Mouse (Mus musculus): Measurements from ENCODE around the gene Kcnq1.

The Kcnq1 gene

DNA sequence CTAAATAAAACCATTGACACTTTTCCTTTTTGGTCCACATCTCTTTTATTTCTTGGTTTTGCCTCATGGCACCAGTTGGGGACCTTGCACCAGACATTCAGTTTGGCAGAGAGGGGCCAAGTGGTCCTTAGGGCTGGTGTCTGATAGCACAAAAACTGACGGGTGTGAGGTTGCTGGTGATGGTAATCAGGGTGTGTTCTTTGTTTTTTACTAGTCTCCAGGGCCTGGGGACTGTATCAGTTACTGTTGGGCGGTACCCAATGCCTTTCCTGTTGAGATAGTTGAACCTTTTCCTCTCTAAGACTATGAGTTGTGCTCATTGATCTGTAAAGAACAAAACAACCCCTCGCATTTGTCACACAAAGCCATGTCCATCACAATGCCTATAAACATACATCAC lies 61.1 kb downstream of the Kcnq1 start:
- in situ Hi-C loops (cut with MboI; ENCODE audit: unreplicated experiment in 2 of 2): no loop called here

DNA sequence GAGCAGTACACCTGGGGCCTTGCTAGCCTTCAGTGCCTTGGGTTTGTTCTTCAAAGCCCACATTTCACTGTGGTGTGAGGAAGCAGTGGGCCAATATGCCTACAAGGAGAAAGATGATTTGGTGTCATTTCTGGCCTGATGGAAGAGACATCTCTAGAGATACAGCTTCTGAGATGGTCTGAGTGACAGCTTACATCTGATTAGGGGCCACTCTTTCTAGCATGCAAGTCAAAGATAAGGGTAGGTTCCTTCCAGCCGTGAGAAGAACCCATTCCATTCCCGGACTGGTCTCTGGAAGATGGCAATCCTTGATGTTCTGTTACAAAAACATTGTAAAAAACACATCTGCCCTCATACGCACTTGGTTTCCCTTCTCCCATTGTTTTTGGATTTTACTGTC lies 63.2 kb downstream of the Kcnq1 start:
- in situ Hi-C loops (cut with MboI; ENCODE audit: unreplicated experiment in 2 of 2): no loop called here

DNA sequence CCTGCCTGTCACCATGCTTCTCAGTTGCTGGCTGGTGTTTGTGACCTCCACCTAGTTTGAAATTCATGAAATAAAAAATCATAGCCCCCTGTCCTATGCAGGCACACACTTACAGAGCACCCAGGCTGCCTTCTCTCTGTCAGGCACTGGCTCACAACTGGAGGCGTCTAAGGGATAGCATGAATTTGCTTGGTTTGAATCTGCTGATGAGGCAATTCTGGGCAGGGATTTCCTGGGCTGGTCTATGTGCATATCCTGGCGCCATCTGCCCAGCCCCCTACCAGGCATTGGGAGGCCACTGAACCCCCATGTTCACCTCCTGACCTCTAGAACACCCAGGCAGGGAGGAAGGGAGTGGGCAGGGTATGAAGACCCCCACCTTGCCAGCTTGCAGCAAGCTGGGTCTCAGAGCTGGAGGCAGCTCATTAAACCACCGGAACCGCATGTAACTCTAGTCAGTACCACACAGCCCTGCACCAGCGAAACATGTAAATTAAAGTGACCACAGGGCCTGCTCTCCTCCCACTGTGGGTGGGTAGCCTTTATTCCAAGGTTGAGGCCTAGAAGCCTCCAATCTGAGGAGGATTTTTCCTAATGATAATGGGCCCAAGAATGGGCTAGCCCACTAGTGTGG lies 66.9 kb downstream of the Kcnq1 start:
- in situ Hi-C loops (cut with MboI; ENCODE audit: unreplicated experiment in 2 of 2): no loop called here

DNA sequence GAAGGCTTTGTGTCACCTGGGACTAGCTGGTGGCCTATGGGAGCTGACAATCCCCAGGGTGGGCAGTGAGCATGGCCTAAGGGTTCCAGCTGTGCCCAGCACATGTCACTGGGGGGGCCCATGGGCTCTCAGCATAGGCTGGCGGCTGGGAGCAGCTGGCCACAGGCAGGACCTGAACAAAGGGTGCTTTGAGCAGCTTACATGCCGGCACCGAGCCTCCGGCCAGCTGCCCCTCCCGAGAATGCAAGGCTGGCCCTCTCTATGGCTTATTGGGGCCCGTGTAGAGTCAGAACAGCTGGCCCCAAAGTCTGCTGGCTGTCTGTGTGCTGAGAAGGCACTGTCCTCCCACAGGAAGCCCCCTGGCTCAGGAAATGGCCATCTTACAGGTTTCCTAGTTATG lies 68.5 kb downstream of the Kcnq1 start:
- in situ Hi-C loops (cut with MboI; ENCODE audit: unreplicated experiment in 2 of 2): no loop called here

DNA sequence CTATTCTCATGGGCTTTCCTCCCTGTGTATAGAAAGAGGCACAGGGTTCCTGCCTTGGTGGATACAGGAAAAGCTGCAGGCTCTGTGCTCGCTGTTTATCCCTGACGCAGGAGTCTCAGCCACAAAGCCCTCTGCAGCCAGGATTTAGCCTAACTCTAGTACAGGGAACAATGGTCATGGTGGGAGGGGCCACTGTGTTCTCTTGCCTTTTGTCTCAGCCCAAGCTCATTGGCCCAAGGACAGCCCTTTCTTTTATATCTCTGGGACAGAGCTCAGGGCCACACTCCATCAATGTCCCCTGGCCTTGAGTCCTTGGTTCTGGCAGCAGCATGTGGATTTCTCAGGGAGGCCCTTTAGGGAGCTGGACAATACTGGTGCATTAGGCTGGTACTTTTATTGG lies 72.7 kb downstream of the Kcnq1 start:
- in situ Hi-C loops (cut with MboI; ENCODE audit: unreplicated experiment in 2 of 2): no loop called here

DNA sequence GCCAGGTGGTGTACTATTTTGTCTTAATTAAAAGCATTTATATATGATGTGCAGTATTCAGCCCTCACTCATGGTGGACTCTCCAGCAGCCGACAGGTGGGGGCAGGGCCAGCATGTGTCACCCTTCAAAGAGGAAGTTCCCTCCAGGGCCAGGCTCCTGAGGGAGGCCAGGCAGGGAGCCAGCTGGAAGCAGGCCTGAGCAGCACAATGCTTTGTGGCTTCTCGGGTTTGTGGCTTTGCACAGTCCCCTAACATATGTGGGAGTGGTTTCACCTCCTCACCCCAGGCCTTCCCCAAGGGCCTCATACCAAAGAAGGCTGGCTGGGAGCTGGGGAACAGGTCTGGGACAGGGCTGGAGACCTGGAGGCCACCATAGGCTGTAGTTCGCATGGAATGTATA lies 74.6 kb downstream of the Kcnq1 start:
- in situ Hi-C loops (cut with MboI; ENCODE audit: unreplicated experiment in 2 of 2): no loop called here

DNA sequence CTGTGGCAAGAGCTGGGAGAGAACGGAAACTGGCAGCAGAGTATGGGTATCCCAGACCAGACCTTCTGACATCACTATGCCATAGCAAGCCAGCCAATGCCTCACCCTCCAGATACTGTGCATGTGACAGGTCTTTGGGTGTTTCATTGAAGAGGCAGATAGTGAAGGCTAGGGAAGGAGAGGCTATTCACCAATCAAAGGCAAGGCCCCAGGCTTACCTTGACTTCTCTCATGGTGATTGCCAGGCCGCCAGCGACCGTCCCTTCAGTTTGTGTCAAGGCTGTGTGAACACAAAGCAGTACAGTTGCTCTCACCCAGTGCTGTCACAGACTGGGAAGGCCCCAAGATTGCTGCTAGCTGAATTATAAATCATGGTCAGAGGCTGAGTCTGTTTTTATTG lies 75.1 kb downstream of the Kcnq1 start:
- in situ Hi-C loops (cut with MboI; ENCODE audit: unreplicated experiment in 2 of 2): no loop called here

DNA sequence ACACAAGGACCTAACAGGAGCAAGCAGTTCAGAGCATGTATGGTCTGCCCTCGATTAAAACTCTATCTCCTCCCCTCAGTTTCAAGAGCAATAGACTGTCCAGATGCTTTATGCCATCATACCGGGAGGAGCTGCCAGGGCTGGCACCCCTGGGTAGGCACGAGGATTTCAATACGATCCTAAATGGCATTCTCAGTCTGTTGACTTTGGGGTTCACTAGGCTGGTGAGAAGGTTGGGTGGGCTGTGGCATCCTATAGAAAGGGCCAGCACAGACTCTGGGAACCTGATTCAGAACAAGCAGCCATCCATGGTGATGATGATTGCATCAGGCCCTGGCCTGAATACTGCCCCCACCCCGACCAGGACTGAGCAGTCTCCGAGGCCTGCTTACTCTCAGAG lies 79.3 kb downstream of the Kcnq1 start:
- in situ Hi-C loops (cut with MboI; ENCODE audit: unreplicated experiment in 2 of 2): no loop called here

DNA sequence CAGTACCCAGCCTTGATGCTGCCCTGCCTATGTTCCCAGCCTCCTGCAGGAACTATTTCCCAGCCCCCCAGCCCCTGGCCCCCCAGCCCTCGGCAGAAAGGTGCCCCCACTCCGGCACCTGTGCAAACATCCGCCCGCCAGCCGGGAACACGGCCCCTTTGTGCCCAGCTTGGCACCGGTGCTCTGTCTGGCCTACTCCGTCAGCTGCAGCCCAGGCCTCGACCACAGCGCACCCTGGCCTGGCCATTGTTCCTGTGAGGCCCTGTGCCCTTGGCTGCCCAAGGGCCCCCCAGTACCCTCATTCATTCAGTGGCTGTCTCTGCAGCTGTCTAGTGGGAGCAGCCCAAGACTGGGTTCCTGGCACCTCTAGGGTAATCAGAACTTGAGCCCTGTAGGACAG lies 80.2 kb downstream of the Kcnq1 start:
- in situ Hi-C loops (cut with MboI; ENCODE audit: unreplicated experiment in 2 of 2): no loop called here

DNA sequence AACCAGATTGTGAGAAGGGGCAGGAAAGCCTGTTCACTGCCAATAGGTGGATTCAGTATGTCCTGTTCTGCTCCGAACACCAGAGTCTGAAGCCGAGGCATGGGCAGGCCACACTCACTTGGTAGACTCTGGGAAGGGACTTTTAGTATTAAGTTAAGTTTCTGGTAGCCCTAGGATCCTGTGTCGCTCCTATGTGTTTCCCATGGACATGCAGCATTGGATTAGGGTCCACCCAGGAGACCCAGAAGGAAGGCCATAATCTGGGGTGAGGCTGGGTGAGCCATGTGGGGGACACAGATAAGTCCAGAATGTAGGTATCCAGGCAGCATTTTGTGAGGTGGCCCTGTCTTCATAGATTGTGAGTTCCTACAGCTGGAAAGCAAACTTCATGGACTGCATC lies 81.0 kb downstream of the Kcnq1 start:
- in situ Hi-C loops (cut with MboI; ENCODE audit: unreplicated experiment in 2 of 2): no loop called here

DNA sequence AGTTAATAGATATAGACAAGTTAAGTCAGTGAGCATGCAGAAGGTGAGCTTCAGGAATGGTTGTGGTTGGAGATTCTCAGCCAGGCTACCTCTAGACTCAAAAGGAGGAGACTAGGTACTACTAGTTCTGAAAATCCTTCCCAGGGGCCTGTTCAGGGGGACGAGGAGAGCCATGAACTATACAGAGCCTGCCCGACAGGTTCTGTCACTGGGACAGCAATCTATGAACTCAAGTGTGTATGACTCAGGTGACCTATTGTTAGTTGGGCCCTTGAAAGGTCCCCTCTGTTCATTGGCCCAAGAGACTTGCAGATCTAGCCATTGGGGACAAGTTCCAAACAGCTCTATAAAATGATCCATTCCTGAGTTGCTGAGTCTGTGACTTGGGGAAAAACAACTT lies 82.4 kb downstream of the Kcnq1 start:
- in situ Hi-C loops (cut with MboI; ENCODE audit: unreplicated experiment in 2 of 2): no loop called here

DNA sequence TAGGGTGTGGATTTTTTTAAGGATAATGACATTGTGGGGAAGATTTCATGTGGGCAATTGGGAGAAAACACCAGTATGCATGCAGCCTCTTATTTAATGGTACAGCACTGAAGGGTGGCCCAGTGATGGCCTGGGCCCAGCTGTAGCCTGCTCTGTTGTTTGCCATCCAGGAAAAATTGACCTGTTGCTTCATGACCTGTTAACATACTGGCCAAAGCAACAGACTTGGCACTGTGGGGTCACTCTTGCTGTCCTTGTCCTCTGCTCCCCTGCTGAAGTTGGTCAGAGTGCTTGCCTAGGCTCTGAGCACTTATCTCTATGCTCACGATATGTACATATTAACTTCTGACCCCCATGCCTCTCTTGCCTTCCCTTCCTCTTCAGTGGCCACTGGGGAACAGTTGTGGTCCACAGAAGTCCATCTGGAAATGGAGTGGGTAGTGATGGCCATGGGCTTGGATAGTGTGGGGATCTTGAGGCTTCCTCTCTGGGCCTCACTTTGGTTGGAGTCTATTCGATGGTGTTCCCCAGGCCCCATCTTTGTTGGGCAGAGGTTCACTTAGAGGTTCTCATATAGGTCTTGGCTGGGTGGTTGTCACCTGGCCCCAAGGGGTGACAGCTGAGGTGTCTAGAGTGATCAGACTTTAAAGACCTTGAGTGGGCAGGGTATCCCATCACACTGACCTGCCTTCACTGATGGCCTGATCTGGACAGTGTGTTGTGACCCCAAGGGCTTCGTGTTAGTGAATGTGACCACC lies 84.0 kb downstream of the Kcnq1 start:
- in situ Hi-C loops (cut with MboI; ENCODE audit: unreplicated experiment in 2 of 2): no loop called here

DNA sequence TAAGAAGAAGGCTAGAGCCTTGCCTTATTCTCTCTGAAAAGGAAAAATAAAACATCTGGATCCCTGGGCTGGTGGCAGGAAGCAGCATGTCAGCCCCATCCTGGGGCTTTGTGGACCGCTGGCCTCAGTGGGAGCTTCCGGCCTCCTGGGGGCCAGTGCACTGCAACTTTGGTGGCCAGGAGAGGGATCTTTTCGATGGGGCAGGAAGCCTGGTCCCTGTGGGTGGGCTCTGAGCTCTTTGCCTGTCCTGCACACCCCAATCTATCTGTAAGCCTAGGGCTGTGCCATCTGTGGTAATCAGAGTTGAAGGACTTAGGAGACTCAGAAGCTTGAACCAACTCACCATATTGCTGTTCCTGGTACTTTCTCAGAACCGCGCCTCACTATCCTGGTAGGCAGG lies 84.7 kb downstream of the Kcnq1 start:
- in situ Hi-C loops (cut with MboI; ENCODE audit: unreplicated experiment in 2 of 2): no loop called here

DNA sequence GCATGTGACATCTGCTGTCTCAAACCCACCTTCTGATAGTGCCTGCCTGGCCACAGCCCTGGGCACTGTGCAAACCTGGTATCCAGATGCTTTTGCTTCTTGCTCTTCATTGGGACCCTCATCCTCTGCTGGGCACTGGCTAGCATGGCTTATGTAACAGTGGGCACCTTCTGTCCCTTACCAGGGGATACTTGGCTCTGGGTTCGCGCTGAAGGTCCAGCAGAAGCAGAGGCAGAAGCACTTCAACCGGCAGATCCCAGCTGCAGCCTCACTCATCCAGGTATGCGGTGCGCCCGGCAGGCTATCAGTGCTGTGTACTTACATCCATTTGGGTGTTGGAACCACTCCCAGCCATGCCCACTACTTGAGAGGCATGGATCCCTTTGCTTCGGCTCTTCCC lies 86.2 kb downstream of the Kcnq1 start:
- in situ Hi-C loops (cut with MboI; ENCODE audit: unreplicated experiment in 2 of 2): no loop called here

DNA sequence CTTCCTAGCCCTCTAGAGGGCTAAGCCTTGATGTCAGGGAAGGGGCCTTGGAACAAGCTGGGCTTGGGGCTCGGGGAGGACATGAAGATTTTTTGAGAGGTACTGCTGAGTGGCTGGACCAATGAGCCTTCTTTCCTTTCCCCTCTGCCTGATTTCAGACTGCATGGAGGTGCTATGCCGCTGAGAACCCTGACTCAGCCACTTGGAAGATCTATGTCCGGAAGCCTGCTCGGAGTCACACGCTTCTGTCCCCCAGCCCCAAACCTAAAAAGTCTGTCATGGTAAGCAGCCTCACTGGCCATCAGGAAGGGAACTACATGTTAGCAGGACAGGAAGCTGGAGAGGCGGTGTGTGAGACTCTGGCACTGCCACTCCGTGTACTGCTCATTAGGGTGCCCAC lies 87.9 kb downstream of the Kcnq1 start:
- in situ Hi-C loops (cut with MboI; ENCODE audit: unreplicated experiment in 2 of 2): no loop called here

DNA sequence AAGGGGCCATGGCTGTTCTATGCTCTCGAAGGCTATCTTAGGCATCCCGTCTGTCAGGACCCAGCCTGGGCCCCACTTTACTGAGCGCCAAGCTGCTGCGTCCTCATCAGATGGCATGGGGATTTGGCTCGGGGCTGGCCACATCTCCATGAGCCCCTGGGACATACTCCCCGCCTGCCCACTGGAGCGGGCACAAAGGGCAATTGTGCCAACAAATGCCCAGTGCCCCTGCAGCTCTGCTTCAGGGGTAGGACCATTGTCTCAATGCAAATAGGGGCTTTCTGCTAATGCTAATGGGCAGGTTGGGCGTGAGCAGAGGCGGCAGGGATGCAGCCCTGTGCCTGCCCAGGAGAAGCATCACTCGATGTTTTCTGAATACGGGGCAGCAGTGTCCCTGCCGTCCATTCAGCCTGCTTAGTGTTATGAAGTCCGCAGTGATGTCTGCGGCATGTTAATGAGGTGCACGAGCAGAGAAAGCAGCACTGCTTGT lies 91.8 kb downstream of the Kcnq1 start:
- in situ Hi-C loops (cut with MboI; ENCODE audit: unreplicated experiment in 2 of 2): no loop called here

DNA sequence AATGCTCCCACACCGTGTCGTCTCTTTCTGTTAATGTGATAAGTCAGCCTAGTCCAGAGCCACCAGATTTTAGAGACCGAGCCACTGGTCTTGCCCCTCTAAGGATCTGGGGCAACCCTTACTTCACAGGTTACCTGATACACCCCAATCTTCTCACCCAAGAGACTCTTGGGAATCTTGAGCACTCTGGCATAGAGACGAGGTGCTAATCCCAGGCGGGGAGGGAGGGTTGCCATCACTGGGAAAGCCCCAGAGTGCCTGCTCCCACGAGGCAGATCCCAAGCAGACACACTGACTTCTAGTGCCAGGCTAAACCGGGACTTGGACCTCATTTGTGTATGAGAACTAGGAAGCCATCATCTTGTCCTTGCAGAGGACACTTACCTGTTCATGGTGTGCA lies 92.3 kb downstream of the Kcnq1 start:
- in situ Hi-C loops (cut with MboI; ENCODE audit: unreplicated experiment in 2 of 2): no loop called here

DNA sequence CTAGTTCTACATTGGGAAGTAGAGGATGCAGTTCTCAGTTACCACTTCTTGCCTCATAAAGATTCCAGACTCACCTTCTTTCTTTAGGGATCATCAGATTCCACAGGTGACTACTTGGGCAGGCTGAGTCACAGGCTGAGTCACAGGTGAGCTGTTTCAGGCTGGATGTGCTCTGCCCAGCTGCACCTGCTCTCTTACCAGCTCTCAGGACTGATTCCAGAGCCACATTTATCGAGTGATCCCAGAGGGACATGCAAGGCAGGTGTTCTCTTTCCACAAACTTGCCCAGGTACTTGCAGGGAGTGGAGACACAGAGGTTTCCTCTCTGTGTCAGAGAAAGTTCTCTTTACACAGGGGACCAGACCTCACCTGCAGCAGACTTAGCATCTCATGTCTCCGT lies 95.1 kb downstream of the Kcnq1 start:
- in situ Hi-C loops (cut with MboI; ENCODE audit: unreplicated experiment in 2 of 2): no loop called here

DNA sequence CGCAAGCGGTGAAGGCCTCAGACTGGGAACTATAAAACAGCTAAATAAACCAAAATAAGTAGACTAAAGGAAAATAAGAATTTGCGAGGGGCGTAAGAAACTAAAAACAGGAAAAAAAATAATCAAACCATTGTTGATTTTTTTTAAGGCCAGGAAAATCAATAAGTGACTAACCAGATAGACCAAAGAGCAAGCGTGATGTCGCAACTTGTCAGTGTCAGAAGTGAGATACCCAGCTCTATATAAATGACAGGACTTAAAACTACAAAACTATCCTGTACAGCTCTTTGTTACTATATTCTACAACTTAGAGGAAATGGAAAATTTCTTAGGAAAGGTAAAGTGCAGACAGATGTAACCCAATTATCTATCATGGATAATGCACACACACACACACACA lies 97.7 kb downstream of the Kcnq1 start:
- in situ Hi-C loops (cut with MboI; ENCODE audit: unreplicated experiment in 2 of 2): no loop called here

DNA sequence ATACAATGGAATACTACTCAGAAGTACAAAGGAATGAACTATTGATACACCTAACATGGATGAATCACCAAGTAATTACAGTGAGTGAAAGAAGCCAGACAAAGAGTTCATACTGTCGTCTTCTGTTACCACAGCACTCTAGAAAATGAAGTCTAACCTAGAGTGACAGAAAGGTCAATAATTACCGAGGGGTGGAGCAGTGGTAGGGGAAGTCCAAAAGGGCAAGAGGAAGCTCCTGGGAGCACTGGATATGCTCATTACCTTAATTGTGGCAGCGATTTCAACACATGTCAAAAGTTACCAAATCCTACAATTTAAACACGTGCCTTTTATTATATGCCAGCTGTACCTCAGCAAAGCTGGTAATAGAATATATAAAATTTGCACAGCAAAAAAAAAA lies 100.9 kb downstream of the Kcnq1 start:
- in situ Hi-C loops (cut with MboI; ENCODE audit: unreplicated experiment in 2 of 2): no loop called here

DNA sequence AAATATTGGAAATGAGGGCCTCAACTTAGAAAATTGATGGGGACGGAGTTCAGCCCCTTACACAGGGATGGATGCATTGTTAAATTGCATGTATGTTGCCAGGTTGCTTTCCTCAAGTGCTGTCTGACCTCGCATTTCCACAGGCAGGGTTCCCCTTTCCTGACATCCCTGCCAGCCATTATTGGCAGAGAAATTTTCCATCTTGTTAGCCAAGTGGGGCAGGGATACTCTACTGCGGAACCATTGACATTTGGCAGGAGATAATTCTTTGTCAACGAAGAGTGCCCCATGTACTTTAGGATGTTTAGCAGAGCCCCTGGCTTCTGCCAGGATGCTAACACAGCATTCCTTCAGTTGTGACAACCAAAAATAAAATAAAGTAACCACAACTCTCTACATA lies 104.6 kb downstream of the Kcnq1 start:
- in situ Hi-C loops (cut with MboI; ENCODE audit: unreplicated experiment in 2 of 2): no loop called here

DNA sequence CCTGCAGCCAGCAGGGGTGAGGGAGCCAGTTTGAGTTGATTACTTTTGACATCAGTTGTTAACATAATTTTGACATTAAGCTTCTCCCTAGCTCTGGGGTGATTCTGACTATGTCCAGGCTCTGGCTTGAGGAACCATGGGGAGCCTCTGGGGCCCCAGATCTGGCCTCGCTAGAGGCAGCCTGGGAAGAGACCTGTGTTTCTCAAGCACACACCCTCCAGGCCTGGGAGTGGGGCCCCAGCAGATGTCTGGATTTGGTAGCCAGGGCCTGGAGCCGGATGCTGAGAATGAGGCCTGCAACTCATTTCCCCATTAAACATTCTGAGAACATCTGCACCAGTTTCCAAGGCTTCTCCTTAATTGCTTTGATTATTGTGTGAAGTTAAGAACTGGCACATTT lies 145.0 kb downstream of the Kcnq1 start:
- in situ Hi-C loops (cut with MboI; ENCODE audit: unreplicated experiment in 2 of 2): no loop called here

Measured in v-Abl transformed pro-B cells (cell line).